Comparison of ENCODE assay signal across 24 mouse cellular contexts in the genomic region with DNA sequence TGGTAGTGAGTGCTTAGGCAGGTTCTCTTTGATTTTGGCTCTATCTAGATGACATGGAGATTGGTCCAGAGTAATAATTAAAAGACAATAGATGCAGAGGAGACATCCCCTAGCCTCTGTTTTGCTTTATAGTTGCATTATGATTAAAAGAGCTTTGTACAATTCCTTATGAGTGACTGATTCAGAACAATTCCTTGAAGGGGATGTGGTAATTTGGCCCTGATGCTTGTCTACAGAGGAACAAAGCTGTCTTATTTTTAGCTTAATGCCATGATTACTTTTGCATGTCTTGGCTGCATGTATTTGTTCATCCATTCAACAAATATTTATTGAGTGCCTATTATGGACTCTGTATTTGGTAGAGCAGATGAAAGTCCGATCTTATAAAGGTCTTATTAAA.
DNase-seq lines count a peak whose midpoint lies in the region; ATAC-seq lines count a peak whose summit lies in the region.
"Had no signal": no experiment of that assay in that cellular context is flagged by ENCODE, and none has a peak within 500 bp of the region (broad histone marks: within the 10 kb centered on the region; RNA-seq: fewer than 3 reads in every experiment).

No protein-coding gene starts in this region.

- no peak for DNase-seq in forebrain, embryonic 14.5 days (ENCODE audit: low spot score)
- DNase-seq in forebrain, embryonic 11.5 days (ENCODE audit: low spot score) = no peak
- peak; percentile 82 for DNase-seq in Muller cell, postnatal 12 days (ENCODE audit: inconsistent ontology term)
- DNase-seq in embryonic facial prominence, embryonic 14.5 days (ENCODE audit: low spot score) = peak; percentile 22
- no peak for DNase-seq in kidney, adult 8-10 months
- DNase-seq in adrenal gland, adult (ENCODE audit: inconsistent age in 2 of 2, low spot score in 1 of 2) = no peak
- DNase-seq: adrenal gland, adult 8-10 months; adrenal gland, postnatal 25 days; B cell, adult 2 months; cerebellum, adult 18-20 months; cerebellum, adult 9-10 months; cerebellum, postnatal 14 days; forebrain, postnatal 0 days; gastrocnemius, adult 2 months; gastrocnemius, postnatal 14 days; heart, adult 11 months had no signal

- no peaks in the 10 kb centered on the region for H3K27me3 ChIP-seq in forebrain, embryonic 14.5 days (replicated peaks; ENCODE audit: control insufficient read depth, insufficient read depth, low read length)
- no peaks in the 10 kb centered on the region for H3K27me3 ChIP-seq in forebrain, embryonic 11.5 days (ENCODE audit: control insufficient read depth, insufficient read depth, low read length)
- H3K27me3 ChIP-seq in embryonic facial prominence, embryonic 14.5 days (replicated peaks; ENCODE audit: control insufficient read depth, insufficient read depth, low read length) = no peaks in the 10 kb centered on the region
- H3K27me3 ChIP-seq: CH12.LX; embryonic facial prominence, embryonic 13.5 days; hindbrain, embryonic 12.5 days; hindbrain, embryonic 15.5 days had no signal

- no peaks in the 10 kb centered on the region for H3K4me1 ChIP-seq in forebrain, embryonic 14.5 days (ENCODE audit: control insufficient read depth, insufficient read depth, low read length)
- no peaks in the 10 kb centered on the region for H3K4me1 ChIP-seq in forebrain, embryonic 11.5 days (replicated peaks; ENCODE audit: control insufficient read depth, insufficient read depth, low read length)
- H3K4me1 ChIP-seq in embryonic facial prominence, embryonic 14.5 days (ENCODE audit: control insufficient read depth, insufficient read depth, low read length) = no peaks in the 10 kb centered on the region
- H3K4me1 ChIP-seq: embryonic facial prominence, embryonic 13.5 days; forebrain, embryonic 10.5 days; hindbrain, embryonic 12.5 days; hindbrain, embryonic 15.5 days had no signal

- no peak overlapping the region for H3K27ac ChIP-seq in forebrain, embryonic 14.5 days (ENCODE audit: low read depth, low read length)
- no peak overlapping the region for H3K27ac ChIP-seq in forebrain, embryonic 11.5 days (ENCODE audit: low read depth, low read length)
- H3K27ac ChIP-seq in embryonic facial prominence, embryonic 14.5 days (replicated peaks; ENCODE audit: low read depth, low read length) = no peak overlapping the region
- H3K27ac ChIP-seq: embryonic facial prominence, embryonic 13.5 days; forebrain, embryonic 10.5 days; gastrocnemius, adult 2 months; hindbrain, embryonic 12.5 days; hindbrain, embryonic 15.5 days had no signal

- H3K4me3 ChIP-seq in forebrain, embryonic 14.5 days (ENCODE audit: low read depth, low read length) = no peak overlapping the region
- no peak overlapping the region for H3K4me3 ChIP-seq in forebrain, embryonic 11.5 days (ENCODE audit: low read depth, low read length)
- H3K4me3 ChIP-seq in embryonic facial prominence, embryonic 14.5 days (ENCODE audit: low read depth, low read length) = no peak overlapping the region
- H3K4me3 ChIP-seq: embryonic facial prominence, embryonic 13.5 days; forebrain, embryonic 10.5 days; gastrocnemius, adult 2 months; hindbrain, embryonic 12.5 days; hindbrain, embryonic 15.5 days had no signal

- H3K36me3 ChIP-seq in forebrain, embryonic 14.5 days (ENCODE audit: control insufficient read depth, insufficient read depth, low read length) = no peaks in the 10 kb centered on the region
- no peaks in the 10 kb centered on the region for H3K36me3 ChIP-seq in forebrain, embryonic 11.5 days (ENCODE audit: control insufficient read depth, insufficient read depth, low read length)
- H3K36me3 ChIP-seq in embryonic facial prominence, embryonic 14.5 days (ENCODE audit: control insufficient read depth, insufficient read depth, low read length) = no peaks in the 10 kb centered on the region
- H3K36me3 ChIP-seq: embryonic facial prominence, embryonic 13.5 days; forebrain, embryonic 10.5 days; G1E; hindbrain, embryonic 12.5 days; hindbrain, embryonic 15.5 days had no signal

- 26% methylated on average over 1 of the region's 1 CpGs for WGBS in forebrain, embryonic 14.5 days
- WGBS in forebrain, embryonic 11.5 days = 67% methylated on average over 1 of the region's 1 CpGs
- WGBS in embryonic facial prominence, embryonic 14.5 days = 51% methylated on average over 1 of the region's 1 CpGs

- H3K9me3 ChIP-seq in forebrain, embryonic 14.5 days (replicated peaks; ENCODE audit: control insufficient read depth, low read length) = no peaks in the 10 kb centered on the region
- no peaks in the 10 kb centered on the region for H3K9me3 ChIP-seq in forebrain, embryonic 11.5 days (ENCODE audit: control insufficient read depth, low read length)
- no peaks in the 10 kb centered on the region for H3K9me3 ChIP-seq in embryonic facial prominence, embryonic 14.5 days (ENCODE audit: control insufficient read depth, low read length)
- H3K9me3 ChIP-seq: forebrain, embryonic 10.5 days; G1E; hindbrain, embryonic 12.5 days; hindbrain, embryonic 15.5 days had no signal

- H3K4me2 ChIP-seq in forebrain, embryonic 14.5 days (ENCODE audit: low read length) = no peak overlapping the region
- H3K4me2 ChIP-seq in forebrain, embryonic 11.5 days (ENCODE audit: low read depth, low read length, severe bottlenecking) = no peak overlapping the region
- H3K4me2 ChIP-seq in embryonic facial prominence, embryonic 14.5 days (ENCODE audit: low read depth, low read length) = no peak overlapping the region
- H3K4me2 ChIP-seq: embryonic facial prominence, embryonic 13.5 days; heart, embryonic 11.5 days; hindbrain, embryonic 12.5 days; hindbrain, embryonic 15.5 days had no signal

- ATAC-seq in forebrain, embryonic 14.5 days = 0 out of 2 replicates have a peak, but pooled peaks have one; percentile 15
- ATAC-seq in forebrain, embryonic 11.5 days (replicated peaks; ENCODE audit: low FRiP score) = no peak
- peak; percentile 76 for ATAC-seq in embryonic facial prominence, embryonic 14.5 days (ENCODE audit: low read depth)
- ATAC-seq: forebrain, postnatal 0 days; intestine, postnatal 0 days had no signal

- no peak overlapping the region for H3K9ac ChIP-seq in forebrain, embryonic 14.5 days (ENCODE audit: low read length)
- H3K9ac ChIP-seq in forebrain, embryonic 11.5 days (ENCODE audit: low read length) = no peak overlapping the region
- H3K9ac ChIP-seq in embryonic facial prominence, embryonic 14.5 days (ENCODE audit: low read depth, low read length) = no peak overlapping the region
- H3K9ac ChIP-seq: embryonic facial prominence, embryonic 13.5 days; forebrain, postnatal 0 days; hindbrain, embryonic 12.5 days; hindbrain, embryonic 15.5 days had no signal

Comparison
In these comparisons a context has a peak if more than half of its experiments do, and no peak if none do; other contexts are left out.
1. DNase-seq: peak in Muller cell, postnatal 12 days (single experiment) and embryonic facial prominence, embryonic 14.5 days (single experiment); none in forebrain, embryonic 14.5 days (single experiment), forebrain, embryonic 11.5 days (single experiment), kidney, adult 8-10 months (0 of 2) and adrenal gland, adult (0 of 2).